Mouse (Mus musculus) neutrophil, adult 83 days (primary cell): ENCODE data around the gene Prcd. TPM values are rescaled to one million over a fixed set of nuclear protein-coding genes. Genes with fewer than 3 reads are reported as not detected.

ENCODE experiments used
- total RNA-seq, 2 experiments: library from RNA; stranded (reverse); gene quantifications; one replicate each; pipeline ENCODE4 v1.2.4; 2023

Gene Prcd
- total RNA-seq: not detected

DNA sequence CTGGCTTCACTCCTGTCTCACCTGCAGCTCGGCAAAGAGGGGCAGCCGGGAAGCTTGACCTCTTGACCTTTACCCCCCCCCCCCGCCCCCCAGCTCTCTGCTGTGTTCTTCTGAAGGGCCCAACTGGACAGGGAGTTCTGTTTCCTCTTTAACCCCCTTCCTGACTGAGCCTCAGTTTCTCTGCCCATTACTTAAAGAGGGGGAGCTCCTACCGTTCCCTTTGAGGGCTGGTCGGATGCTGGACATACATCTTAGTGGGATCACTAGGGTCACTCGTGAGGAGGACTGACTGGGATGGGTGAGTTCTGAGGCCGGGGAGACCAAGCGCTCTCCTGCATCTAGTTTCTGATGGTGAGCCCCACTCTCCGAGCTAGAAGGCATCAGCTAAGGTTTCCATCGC is at the start of gene Prcd:
Gene Prcd, plus strand, starts transcription at position 301 of the 400 bp plus-strand sequence.

GRCm38 (mm10) chr11:116626299-116627071 is 26.8 kb upstream of the Prcd start, which contains the start of gene Rhbdf2:
Gene Rhbdf2, minus strand, starts transcription at chr11:116627019.

GRCm38 (mm10) chr11:116654255-116654821 is 1.0 kb downstream of the Prcd start, which contains the start of gene Cygb:
Gene Cygb, minus strand, starts transcription at chr11:116654313.

Other genes starting within 250 kb of the Prcd start
- gene Rnf157, start 240.5 kb upstream of the Prcd start, total RNA-seq: 1 to 10 TPM; 3.0 to 4.9 TPM
- 10 to 100 TPM; 69.9 to 86.6 TPM for gene Ubald2, start 219.4 kb upstream of the Prcd start, total RNA-seq
- gene Qrich2, start 187.3 kb upstream of the Prcd start, total RNA-seq: under 1 TPM in 1 of 2 experiments, not detected in 1; 0.15 TPM
- 10 to 100 TPM; 32.5 to 33.0 TPM for gene Prpsap1, start 159.3 kb upstream of the Prcd start, total RNA-seq
- 10 to 100 TPM in 1 of 2 experiments, 1 to 10 TPM in 1; 7.0 to 13.9 TPM for gene Sphk1, start 122.6 kb upstream of the Prcd start, total RNA-seq
- 1 to 10 TPM; 9.3 to 9.6 TPM for gene Ube2o, start 72.1 kb upstream of the Prcd start, total RNA-seq
- gene Aanat, start 67.1 kb upstream of the Prcd start, total RNA-seq: not detected
- 10 to 100 TPM; 75.8 to 91.1 TPM for gene Rhbdf2, start 26.5 kb upstream of the Prcd start, total RNA-seq
- not detected for gene Cygb, start 779 bp downstream of the Prcd start, total RNA-seq
- gene St6galnac1, start 122.0 kb downstream of the Prcd start, total RNA-seq: not detected
- 1 to 10 TPM in 1 of 2 experiments, under 1 TPM in 1; 0.99 to 1.6 TPM for gene Mxra7, start 174.5 kb downstream of the Prcd start, total RNA-seq
- gene Mettl23, start 189.7 kb downstream of the Prcd start, total RNA-seq: 10 to 100 TPM; 18.2 to 22.1 TPM
- 10 to 100 TPM; 48.3 to 68.8 TPM for gene Jmjd6, start 189.9 kb downstream of the Prcd start, total RNA-seq
- 10 to 100 TPM; 23.8 to 29.7 TPM for gene Mfsd11, start 198.9 kb downstream of the Prcd start, total RNA-seq
- 100 to 1,000 TPM; 276 to 298 TPM for gene Srsf2, start 199.6 kb downstream of the Prcd start, total RNA-seq